ENCODE assay signal across 11 mouse cellular contexts in genomic region chr6:17110564-17111100, GRCm38 (mm10). TPM values are rescaled to one million over a fixed set of nuclear protein-coding genes. Genes with fewer than 3 reads are reported as not detected.
DNase-seq lines count a peak whose midpoint lies in the region; ATAC-seq lines count a peak whose summit lies in the region.
"Had no signal": no experiment of that assay in that cellular context is flagged by ENCODE, and none has a peak within 500 bp of the region (broad histone marks: within the 10 kb centered on the region; RNA-seq: fewer than 3 reads in every experiment).

No protein-coding gene starts in this region.

- no peak overlapping the region for H3K9ac ChIP-seq in forebrain, embryonic 16.5 days (replicated peaks; ENCODE audit: low read depth, low read length)
- H3K9ac ChIP-seq in forebrain, embryonic 13.5 days, result no peak overlapping the region
- no peak overlapping the region for H3K9ac ChIP-seq in midbrain, embryonic 14.5 days (replicated peaks; ENCODE audit: low read length)
- H3K9ac ChIP-seq in stomach, embryonic 14.5 days (replicated peaks; ENCODE audit: low read depth, low read length), result no peak overlapping the region
- H3K9ac ChIP-seq: stomach, embryonic 15.5 days had no signal

- H3K4me3 ChIP-seq in forebrain, embryonic 16.5 days (replicated peaks; ENCODE audit: low read length), result no peak overlapping the region
- no peak overlapping the region for H3K4me3 ChIP-seq in forebrain, embryonic 13.5 days
- H3K4me3 ChIP-seq in midbrain, embryonic 14.5 days (replicated peaks; ENCODE audit: low read depth, low read length), result no peak overlapping the region
- H3K4me3 ChIP-seq in midbrain, embryonic 10.5 days, result no peak overlapping the region
- H3K4me3 ChIP-seq in stomach, embryonic 14.5 days (ENCODE audit: low read depth, low read length), result no peak overlapping the region
- H3K4me3 ChIP-seq: megakaryocyte, embryonic 14.5 days; stomach, embryonic 15.5 days had no signal

- H3K9me3 ChIP-seq in forebrain, embryonic 16.5 days (ENCODE audit: control insufficient read depth, low read length), result no peaks in the 10 kb centered on the region
- H3K9me3 ChIP-seq in forebrain, embryonic 13.5 days (replicated peaks), result no peaks in the 10 kb centered on the region
- no peaks in the 10 kb centered on the region for H3K9me3 ChIP-seq in midbrain, embryonic 14.5 days (ENCODE audit: control insufficient read depth, low read length)
- H3K9me3 ChIP-seq in midbrain, embryonic 10.5 days (replicated peaks), result no peaks in the 10 kb centered on the region
- H3K9me3 ChIP-seq in stomach, embryonic 14.5 days (ENCODE audit: control insufficient read depth, low read depth, low read length), result no peaks in the 10 kb centered on the region
- H3K9me3 ChIP-seq: megakaryocyte, embryonic 14.5 days; stomach, embryonic 15.5 days had no signal

- H3K4me1 ChIP-seq in forebrain, embryonic 16.5 days (replicated peaks; ENCODE audit: control insufficient read depth, insufficient read depth, low read length), result no peaks in the 10 kb centered on the region
- no peaks in the 10 kb centered on the region for H3K4me1 ChIP-seq in forebrain, embryonic 13.5 days
- no peaks in the 10 kb centered on the region for H3K4me1 ChIP-seq in midbrain, embryonic 14.5 days (ENCODE audit: control insufficient read depth, insufficient read depth, low read length)
- H3K4me1 ChIP-seq in midbrain, embryonic 10.5 days, result no peaks in the 10 kb centered on the region
- 0 out of 2 replicates have a peak, but pooled peaks cover 2% of the 10 kb centered on the region for H3K4me1 ChIP-seq in stomach, embryonic 14.5 days (ENCODE audit: control insufficient read depth, insufficient read depth, low read length)
- H3K4me1 ChIP-seq: megakaryocyte, embryonic 14.5 days; stomach, embryonic 15.5 days had no signal

- no peaks in the 10 kb centered on the region for H3K36me3 ChIP-seq in forebrain, embryonic 16.5 days (ENCODE audit: control insufficient read depth, insufficient read depth)
- H3K36me3 ChIP-seq in forebrain, embryonic 13.5 days (ENCODE audit: poor library complexity, severe bottlenecking), result no peaks in the 10 kb centered on the region
- no peaks in the 10 kb centered on the region for H3K36me3 ChIP-seq in midbrain, embryonic 14.5 days (ENCODE audit: control insufficient read depth, insufficient read depth, low read length)
- H3K36me3 ChIP-seq in midbrain, embryonic 10.5 days, result no peaks in the 10 kb centered on the region
- no peaks in the 10 kb centered on the region for H3K36me3 ChIP-seq in stomach, embryonic 14.5 days (ENCODE audit: control insufficient read depth, insufficient read depth, low read length)
- H3K36me3 ChIP-seq: stomach, embryonic 15.5 days had no signal

- 38% methylated on average over 6 of the region's 6 CpGs for WGBS in forebrain, embryonic 16.5 days
- WGBS in forebrain, embryonic 13.5 days, result 50% methylated on average over 6 of the region's 6 CpGs
- WGBS in midbrain, embryonic 14.5 days, result 66% methylated on average over 6 of the region's 6 CpGs
- 67% methylated on average over 6 of the region's 6 CpGs for WGBS in midbrain, embryonic 10.5 days
- WGBS in stomach, embryonic 14.5 days, result 71% methylated on average over 6 of the region's 6 CpGs

- peak; percentile 19 for DNase-seq in midbrain, embryonic 14.5 days
- DNase-seq in midbrain, embryonic 10.5 days (ENCODE audit: low spot score), result no peak
- peak; percentile 60 for DNase-seq in kidney, adult 9 months
- no peak for DNase-seq in left cerebral cortex, postnatal 25 days (ENCODE audit: low spot score in 2 of 2)

- peak; percentile 63; the same call in 1 of the 2 replicates for ATAC-seq in forebrain, embryonic 16.5 days
- no peak for ATAC-seq in forebrain, embryonic 13.5 days
- ATAC-seq in midbrain, embryonic 14.5 days (ENCODE audit: low FRiP score, low TSS enrichment), result no peak
- 0 out of 2 replicates have a peak, but pooled peaks have one; percentile 49 for ATAC-seq in stomach, embryonic 14.5 days (ENCODE audit: insufficient number of reproducible peaks, insufficient read depth, low FRiP score, low read depth)
- no peak for ATAC-seq in erythroid progenitor cell, adult 5-6 weeks (replicated peaks; ENCODE audit: low FRiP score, poor library complexity, severe bottlenecking)
- ATAC-seq: CD4-positive, CD25-positive, alpha-beta regulatory T cell, adult 4 months had no signal

- intact Hi-C loops in left cerebral cortex, postnatal 25 days (cut with DNase I), result loop anchor here (5.0 kb wide), 1 partner anchor 62 kb away; no protein-coding TSS in a partner anchor

- no peak overlapping the region for H3K27ac ChIP-seq in forebrain, embryonic 16.5 days (ENCODE audit: low read length)
- H3K27ac ChIP-seq in forebrain, embryonic 13.5 days, result no peak overlapping the region
- no peak overlapping the region for H3K27ac ChIP-seq in midbrain, embryonic 14.5 days (replicated peaks; ENCODE audit: low read depth, low read length)
- H3K27ac ChIP-seq in midbrain, embryonic 10.5 days (replicated peaks), result no peak overlapping the region
- no peak overlapping the region for H3K27ac ChIP-seq in stomach, embryonic 14.5 days (ENCODE audit: low read length)
- H3K27ac ChIP-seq: stomach, embryonic 15.5 days had no signal

- H3K27me3 ChIP-seq in forebrain, embryonic 16.5 days (replicated peaks; ENCODE audit: control insufficient read depth, insufficient read depth, low read length), result no peaks in the 10 kb centered on the region
- H3K27me3 ChIP-seq in forebrain, embryonic 13.5 days, result no peaks in the 10 kb centered on the region
- H3K27me3 ChIP-seq in midbrain, embryonic 14.5 days (ENCODE audit: control insufficient read depth, insufficient read depth, low read length), result no peaks in the 10 kb centered on the region
- H3K27me3 ChIP-seq in midbrain, embryonic 10.5 days (ENCODE audit: low read depth, poor library complexity, severe bottlenecking), result no peaks in the 10 kb centered on the region
- H3K27me3 ChIP-seq in stomach, embryonic 14.5 days (ENCODE audit: control insufficient read depth, insufficient read depth, low read length), result no peaks in the 10 kb centered on the region
- H3K27me3 ChIP-seq: megakaryocyte, embryonic 14.5 days; stomach, embryonic 15.5 days had no signal

- no peak overlapping the region for H3K4me2 ChIP-seq in forebrain, embryonic 16.5 days (ENCODE audit: low read length)
- H3K4me2 ChIP-seq in forebrain, embryonic 13.5 days, result no peak overlapping the region
- no peak overlapping the region for H3K4me2 ChIP-seq in midbrain, embryonic 14.5 days (ENCODE audit: low read length)
- H3K4me2 ChIP-seq in stomach, embryonic 14.5 days (replicated peaks; ENCODE audit: low read depth, low read length), result no peak overlapping the region
- H3K4me2 ChIP-seq: stomach, embryonic 15.5 days had no signal

RNA-seq across cellular contexts. Expression of gene Tes, which starts 45.7 kb away (rescaled TPM):
- 31.4 and 32.1 TPM in 2 replicates for polyA plus RNA-seq in forebrain, embryonic 16.5 days (2015; fragmentation: Nextera tagmentation; extraction: Ambion mirVana)
- polyA plus RNA-seq in forebrain, embryonic 13.5 days (2015; fragmentation: Nextera tagmentation; extraction: Ambion mirVana), result 20.1 and 22.2 TPM in 2 replicates
- 32.8 and 36.3 TPM in 2 replicates for polyA plus RNA-seq in midbrain, embryonic 14.5 days (2014; fragmentation: Nextera tagmentation; extraction: Ambion mirVana)
- 30.7 and 33.2 TPM in 2 replicates for polyA plus RNA-seq in midbrain, embryonic 10.5 days (2016; fragmentation: Nextera tagmentation; extraction: Ambion mirVana)
- 142 and 144 TPM in 2 replicates for polyA plus RNA-seq in stomach, embryonic 14.5 days (2014; fragmentation: Nextera tagmentation; extraction: Ambion mirVana)
- total RNA-seq in erythroid progenitor cell, adult 5-6 weeks (2015; ENCODE audit: low replicate concordance), result 3.8 and 22.0 TPM in 2 replicates
- 4.5 and 5.3 TPM in 2 replicates for total RNA-seq in erythroid progenitor cell, adult 5-6 weeks (2017; ENCODE audit: low replicate concordance)
- total RNA-seq in left cerebral cortex, postnatal 25 days (2021), result 1 to 10 TPM; 4.4 to 4.8 TPM

Comparison
In these comparisons a context has a peak if more than half of its experiments do, and no peak if none do; other contexts are left out.
1. ATAC-seq: peak in forebrain, embryonic 16.5 days (single experiment) and stomach, embryonic 14.5 days (single experiment); none in forebrain, embryonic 13.5 days (single experiment), midbrain, embryonic 14.5 days (single experiment) and erythroid progenitor cell, adult 5-6 weeks (single experiment).
2. DNase-seq: peak in midbrain, embryonic 14.5 days (single experiment) and kidney, adult 9 months (single experiment); none in midbrain, embryonic 10.5 days (single experiment) and left cerebral cortex, postnatal 25 days (0 of 2).